Mouse (Mus musculus) heart, embryonic 12.5 days (tissue): ENCODE measurements at regions not wholly inside any gene's neighbourhood (a gene's known extent, or its start where the extent isn't known, plus 50 kb on each side); places are given as distances from the start of the nearest gene placed in this dataset.
"Not testable (repeated sequence)": the region's sequence is repeated elsewhere in the genome, so short reads cannot be mapped to it uniquely, and the experiment has no call there.

Experiments used
- ATAC-seq: fragments of 200-750 bp; cut with Nextera tagmentation; 2 replicates; pipeline ENCODE4 v1.8.0; 2017; ENCODE audit warnings: moderate TSS enrichment, moderate library complexity; ENCODE audit not compliant: insufficient number of reproducible peaks, low FRiP score
- H3K27ac ChIP-seq: fragments of 300-500 bp; sonication (generic); 2 replicates; pipeline ENCODE4 v1.5.1; 2016; ENCODE audit warnings: mild to moderate bottlenecking, moderate library complexity; ENCODE audit not compliant: poor library complexity, severe bottlenecking
- H3K27me3 ChIP-seq: fragments of 300-500 bp; sonication (generic); replicated peaks from 2 replicates; pipeline ENCODE4 v1.6.1; 2016; ENCODE audit warnings: mild to moderate bottlenecking, moderate library complexity
- H3K36me3 ChIP-seq: fragments of 300-500 bp; sonication (generic); 2 replicates; pipeline ENCODE4 v1.6.1; 2016; ENCODE audit warnings: mild to moderate bottlenecking, moderate library complexity
- H3K4me1 ChIP-seq: fragments of 300-500 bp; sonication (generic); replicated peaks from 2 replicates; pipeline ENCODE4 v1.6.1; 2016; ENCODE audit warnings: mild to moderate bottlenecking
- H3K4me2 ChIP-seq: fragments of 300-500 bp; sonication (generic); 2 replicates; pipeline ENCODE4 v1.6.1; 2016; ENCODE audit warnings: mild to moderate bottlenecking, moderate library complexity
- H3K4me3 ChIP-seq: fragments of 300-500 bp; sonication (generic); 2 replicates; pipeline ENCODE4 v1.5.1; 2016; ENCODE audit warnings: mild to moderate bottlenecking
- H3K9ac ChIP-seq: fragments of 300-500 bp; sonication (generic); 2 replicates; pipeline ENCODE4 v1.6.1; 2016; ENCODE audit warnings: mild to moderate bottlenecking, moderate library complexity
- H3K9me3 ChIP-seq: fragments of 300-500 bp; sonication (generic); replicated peaks from 2 replicates; pipeline ENCODE4 v1.6.1; 2016; ENCODE audit warnings: mild to moderate bottlenecking, moderate library complexity
- WGBS: fragments of 180-500 bp; shearing (Covaris S2); methylation state at CpG from one replicate; pipeline ENCODE4 v1.1.7; 2016; 5-methylcytosine and 5-hydroxymethylcytosine counted together

- Histone ChIP-seq H3K27me3 (no peaks in the 10 kb centered on the region), H3K4me1 (peaks cover 4% of the 10 kb centered on the region; the same call in 1 of the 2 replicates), H3K36me3 (no peaks in the 10 kb centered on the region), H3K4me3 (no peak overlapping the region), H3K4me2 (no peak overlapping the region), H3K9ac (no peak overlapping the region), H3K9me3 (peaks cover 4% of the 10 kb centered on the region; the same call in 1 of the 2 replicates), H3K27ac (no peak overlapping the region)
- whole genome bisulfite sequencing = 50% methylated on average over 19 of the region's 19 CpGs
- ATAC-seq = no peak
Observed at GRCm38 (mm10) chr9:116426269-116426999, 251.3 kb upstream of the Tgfbr2 start.

DNA sequence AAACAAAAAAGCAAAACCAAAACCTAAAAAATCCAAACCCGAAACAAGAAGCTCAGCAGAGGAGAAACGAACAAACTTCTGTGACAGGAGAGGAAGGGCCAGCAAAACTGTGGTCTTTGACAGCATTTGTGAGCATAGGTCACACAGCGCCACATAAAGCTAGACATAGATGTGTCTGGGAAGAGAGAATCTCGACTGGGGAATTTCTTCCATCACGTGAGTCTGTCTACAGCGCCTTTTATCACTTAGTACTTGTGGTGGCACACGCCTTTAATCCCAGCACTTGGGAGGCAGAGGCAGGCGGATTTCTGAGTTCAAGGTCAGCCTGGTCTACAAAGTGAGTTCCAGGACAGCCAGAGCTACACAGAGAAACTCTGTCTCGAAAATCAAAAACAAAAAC is 250.2 kb upstream of the Tgfbr2 start:
- not testable (repeated sequence) for H3K9ac ChIP-seq, H3K4me3 ChIP-seq, H3K9me3 ChIP-seq, H3K36me3 ChIP-seq, H3K4me1 ChIP-seq, H3K27ac ChIP-seq, H3K4me2 ChIP-seq, H3K27me3 ChIP-seq, ATAC-seq
- WGBS = 73% methylated on average over 9 of the region's 9 CpGs

- no peak overlapping the region for H3K27ac ChIP-seq
- no peaks in the 10 kb centered on the region for H3K27me3 ChIP-seq
- no peak overlapping the region for H3K4me2 ChIP-seq
- WGBS = 43% methylated on average over 4 of the region's 4 CpGs
- H3K9ac ChIP-seq = no peak overlapping the region
- 0 out of 2 replicates have a peak, but pooled peaks cover 3% of the 10 kb centered on the region for H3K9me3 ChIP-seq
- ATAC-seq = no peak
- no peak overlapping the region for H3K4me3 ChIP-seq
- no peaks in the 10 kb centered on the region for H3K36me3 ChIP-seq
- H3K4me1 ChIP-seq = 0 out of 2 replicates have a peak, but pooled peaks cover 3% of the 10 kb centered on the region
Observed at GRCm38 (mm10) chr9:116415021-116415420, 239.9 kb upstream of the Tgfbr2 start.

DNA sequence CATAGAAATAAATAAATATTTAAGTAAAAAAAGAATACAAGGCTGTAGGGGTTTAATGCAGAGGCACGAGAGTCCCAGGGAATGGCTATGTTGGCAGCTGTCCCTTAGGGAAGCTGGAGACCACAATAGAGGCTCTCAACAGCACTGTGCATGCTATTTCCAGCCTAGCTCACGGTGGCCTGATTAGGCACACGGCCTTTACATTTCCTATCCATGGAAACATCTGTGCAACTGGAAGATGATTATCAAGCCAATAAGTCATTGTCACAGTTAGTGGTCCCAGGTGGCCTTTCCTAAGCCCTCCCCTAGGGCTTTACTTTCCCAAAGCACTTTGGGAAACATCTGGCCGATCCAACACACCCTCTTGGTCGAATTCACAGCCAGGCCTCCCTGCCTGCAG is 235.9 kb upstream of the Tgfbr2 start:
- WGBS = 58% methylated on average over 5 of the region's 5 CpGs
- H3K9ac ChIP-seq = no peak overlapping the region
- peaks cover 8% of the 10 kb centered on the region; the same call in 1 of the 2 replicates for H3K9me3 ChIP-seq
- no peak overlapping the region for H3K4me2 ChIP-seq
- no peak for ATAC-seq
- no peaks in the 10 kb centered on the region for H3K36me3 ChIP-seq
- 0 out of 2 replicates have a peak, but pooled peaks cover 3% of the 10 kb centered on the region for H3K4me1 ChIP-seq
- H3K27me3 ChIP-seq = no peaks in the 10 kb centered on the region
- no peak overlapping the region for H3K4me3 ChIP-seq
- H3K27ac ChIP-seq = no peak overlapping the region

DNA sequence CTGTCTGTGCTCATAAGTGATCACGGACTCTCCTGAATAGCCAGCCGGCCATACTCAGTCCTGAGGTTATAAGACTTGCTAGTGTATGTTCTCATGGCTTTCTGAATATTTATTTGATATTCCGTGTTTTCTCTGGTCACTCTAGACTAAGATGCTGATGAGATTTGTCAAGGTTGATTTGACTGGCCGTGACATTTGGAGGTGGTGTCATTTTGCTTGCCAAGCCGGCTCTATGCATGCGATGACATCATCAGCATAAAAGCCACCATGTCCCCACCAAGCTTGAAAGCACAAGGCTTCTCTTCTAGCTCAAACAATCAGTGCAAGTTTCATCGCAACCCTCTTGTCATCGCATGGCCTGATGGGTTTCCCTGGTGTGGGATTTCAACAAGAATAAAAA is 235.3 kb upstream of the Tgfbr2 start:
- ATAC-seq = no peak
- 87% methylated on average over 8 of the region's 8 CpGs for WGBS
- no peak overlapping the region for H3K27ac ChIP-seq
- no peaks in the 10 kb centered on the region for H3K36me3 ChIP-seq
- no peak overlapping the region for H3K9ac ChIP-seq
- no peaks in the 10 kb centered on the region for H3K27me3 ChIP-seq
- H3K4me2 ChIP-seq = no peak overlapping the region
- H3K4me1 ChIP-seq = 0 out of 2 replicates have a peak, but pooled peaks cover 3% of the 10 kb centered on the region
- H3K9me3 ChIP-seq = peaks cover 8% of the 10 kb centered on the region; the same call in 1 of the 2 replicates
- no peak overlapping the region for H3K4me3 ChIP-seq

DNA sequence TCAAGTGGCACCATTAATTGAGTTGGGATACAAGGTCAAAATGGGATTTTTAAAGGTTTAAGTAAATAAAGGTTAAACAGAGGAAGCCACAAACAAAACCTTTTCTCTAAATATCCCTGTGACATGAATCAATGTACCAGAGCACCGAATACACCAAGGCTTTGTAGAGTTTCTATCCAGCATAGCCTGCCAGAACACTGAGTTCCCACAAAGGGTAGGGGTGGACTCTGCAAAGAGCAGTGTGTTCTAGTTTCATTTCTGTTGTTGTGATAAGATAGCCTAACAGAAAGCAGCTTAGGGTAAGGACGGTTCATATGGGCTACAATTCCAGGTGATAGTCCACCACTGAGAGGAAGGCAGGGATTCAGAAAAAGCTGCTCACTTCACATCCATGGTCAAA is 233.0 kb upstream of the Tgfbr2 start:
- 79% methylated on average over 2 of the region's 2 CpGs for WGBS
- Histone ChIP-seq H3K4me1 (no peaks in the 10 kb centered on the region), H3K27ac (no peak overlapping the region), H3K9ac (no peak overlapping the region), H3K4me3 (no peak overlapping the region), H3K36me3 (no peaks in the 10 kb centered on the region), H3K9me3 (peaks cover 4% of the 10 kb centered on the region; the same call in 1 of the 2 replicates), H3K4me2 (no peak overlapping the region), H3K27me3 (no peaks in the 10 kb centered on the region)
- no peak for ATAC-seq

DNA sequence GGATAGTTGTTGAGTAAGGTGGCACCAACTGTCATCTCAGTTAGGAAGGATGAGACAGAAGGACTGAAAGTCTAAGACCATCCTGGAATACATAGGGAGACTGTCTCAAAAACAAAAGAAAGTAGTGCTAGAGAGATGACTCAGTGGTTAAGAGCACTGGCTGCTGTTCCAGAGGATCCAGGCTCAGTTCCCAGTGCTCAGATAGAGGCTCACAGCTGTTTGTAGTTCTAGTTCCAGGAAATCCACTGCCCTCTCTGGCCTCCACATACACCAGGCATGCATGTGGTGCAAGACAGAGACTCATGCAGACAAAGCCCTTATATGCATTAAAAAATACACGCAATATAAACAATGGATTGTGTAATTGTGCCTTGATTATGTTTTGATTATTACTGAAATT is 229.9 kb upstream of the Tgfbr2 start:
- Histone ChIP-seq H3K4me1 (no peaks in the 10 kb centered on the region), H3K36me3 (no peaks in the 10 kb centered on the region), H3K4me2 (no peak overlapping the region), H3K27ac (no peak overlapping the region), H3K27me3 (no peaks in the 10 kb centered on the region), H3K9ac (no peak overlapping the region), H3K4me3 (no peak overlapping the region), H3K9me3 (peaks cover 4% of the 10 kb centered on the region; the same call in 1 of the 2 replicates)
- WGBS = 89% methylated on average over 1 of the region's 1 CpGs
- no peak for ATAC-seq

- 68% methylated on average over 7 of the region's 7 CpGs for WGBS
- Histone ChIP-seq H3K4me1 (no peaks in the 10 kb centered on the region), H3K9me3 (no peaks in the 10 kb centered on the region), H3K4me3 (no peak overlapping the region), H3K4me2 (no peak overlapping the region), H3K27me3 (no peaks in the 10 kb centered on the region), H3K9ac (no peak overlapping the region), H3K36me3 (no peaks in the 10 kb centered on the region), H3K27ac (no peak overlapping the region)
- ATAC-seq = no peak
Observed at GRCm38 (mm10) chr9:116401821-116402220, 226.7 kb upstream of the Tgfbr2 start.

DNA sequence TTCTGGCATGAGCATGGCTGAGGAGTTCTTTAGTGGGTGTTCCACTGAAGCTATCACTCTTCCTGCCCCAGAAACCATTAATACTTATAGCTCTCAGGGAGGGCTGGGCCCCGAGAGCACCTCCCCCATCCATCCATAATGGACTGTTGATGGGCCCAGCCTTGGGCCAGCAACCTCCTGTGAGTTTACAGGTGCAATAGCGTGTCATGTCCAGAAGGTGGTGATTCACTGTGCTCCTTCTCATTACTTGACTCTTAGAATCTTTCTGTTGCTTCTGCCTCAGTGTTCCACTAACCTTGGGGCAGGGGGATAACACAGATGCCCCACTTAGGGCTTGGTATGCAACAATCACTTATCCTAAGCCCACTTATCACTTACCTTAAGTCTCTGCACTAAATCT is 225.1 kb upstream of the Tgfbr2 start:
- Histone ChIP-seq H3K9ac (no peak overlapping the region), H3K9me3 (no peaks in the 10 kb centered on the region), H3K36me3 (no peaks in the 10 kb centered on the region), H3K27me3 (no peaks in the 10 kb centered on the region), H3K4me2 (no peak overlapping the region), H3K4me1 (no peaks in the 10 kb centered on the region), H3K27ac (no peak overlapping the region), H3K4me3 (no peak overlapping the region)
- WGBS = 51% methylated on average over 2 of the region's 2 CpGs
- no peak for ATAC-seq

DNA sequence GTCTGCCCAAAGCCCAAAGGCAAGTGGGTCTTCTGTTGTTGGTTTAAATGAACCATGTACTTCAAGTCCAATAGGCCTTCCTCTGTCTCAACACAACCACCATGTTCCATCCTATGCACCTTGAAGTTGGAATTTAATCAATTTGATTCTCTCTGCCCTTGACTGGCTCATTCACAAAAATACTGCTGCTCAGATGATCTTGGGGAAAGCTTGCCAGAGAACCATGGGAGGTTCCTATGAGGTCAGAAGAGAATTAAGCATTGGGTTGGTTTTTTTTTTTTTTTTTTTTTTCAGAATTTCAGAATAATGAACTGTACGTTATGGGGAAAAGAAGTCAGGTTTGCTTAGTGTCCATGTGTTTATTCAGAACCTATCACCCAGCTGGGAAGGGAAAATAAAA is 224.1 kb upstream of the Tgfbr2 start:
- 78% methylated on average over 1 of the region's 1 CpGs for WGBS
- Histone ChIP-seq H3K9me3 (no peaks in the 10 kb centered on the region), H3K27ac (no peak overlapping the region), H3K4me3 (no peak overlapping the region), H3K9ac (no peak overlapping the region), H3K27me3 (no peaks in the 10 kb centered on the region), H3K36me3 (no peaks in the 10 kb centered on the region), H3K4me2 (no peak overlapping the region), H3K4me1 (no peaks in the 10 kb centered on the region)
- ATAC-seq = no peak

GRCm38 (mm10) chr9:116392258-116392657 is 217.1 kb upstream of the Tgfbr2 start:
- Histone ChIP-seq H3K4me2 (no peak overlapping the region), H3K9me3 (no peaks in the 10 kb centered on the region), H3K27ac (no peak overlapping the region), H3K4me3 (no peak overlapping the region), H3K27me3 (no peaks in the 10 kb centered on the region), H3K4me1 (no peaks in the 10 kb centered on the region), H3K9ac (no peak overlapping the region), H3K36me3 (no peaks in the 10 kb centered on the region)
- no peak for ATAC-seq
- WGBS = 84% methylated on average over 8 of the region's 8 CpGs

- Histone ChIP-seq H3K4me2 (no peak overlapping the region), H3K9ac (no peak overlapping the region), H3K36me3 (no peaks in the 10 kb centered on the region), H3K27ac (no peak overlapping the region), H3K9me3 (no peaks in the 10 kb centered on the region), H3K4me3 (no peak overlapping the region), H3K4me1 (no peaks in the 10 kb centered on the region), H3K27me3 (no peaks in the 10 kb centered on the region)
- no peak for ATAC-seq
- WGBS = 70% methylated on average over 3 of the region's 3 CpGs
Observed at GRCm38 (mm10) chr9:116389781-116390180, 214.6 kb upstream of the Tgfbr2 start.
